Mouse (Mus musculus): ENCODE data around the gene Gm14190. TPM values are rescaled to one million over a fixed set of nuclear protein-coding genes. Genes with fewer than 3 reads are reported as not detected.
"Not testable (repeated sequence)": the region's sequence is repeated elsewhere in the genome, so short reads cannot be mapped to it uniquely, and the experiment has no call there.

The Gm14190 gene
- total and polyA plus RNA-seq, 2 experiments from 2014 or later = not detected

DNA sequence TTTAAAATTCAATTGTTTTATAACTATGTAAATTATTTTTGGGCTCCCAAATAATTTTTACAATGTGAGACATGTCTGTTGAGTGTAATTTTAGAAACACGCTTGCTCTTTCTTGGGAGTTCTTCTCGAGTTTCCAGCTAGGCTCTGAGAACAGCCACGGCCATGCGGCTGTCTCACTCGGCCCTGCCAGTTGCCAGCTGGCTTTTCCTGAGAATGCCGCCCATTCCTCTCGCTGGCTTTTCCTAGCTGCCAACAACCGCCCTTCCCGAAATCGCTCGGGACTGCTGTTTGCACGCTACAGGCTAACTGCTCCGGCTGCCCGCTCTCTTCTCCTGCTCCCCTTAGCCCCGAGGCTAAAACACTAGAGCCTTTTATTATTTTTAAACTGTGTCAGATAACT, 44.1 kb downstream of the Gm14190 start:
- Histone ChIP-seq H3K9me3 (replicated peaks; ENCODE audit: control insufficient read depth, low read length) (no peaks in the 10 kb centered on the region), H3K4me3 (ENCODE audit: low read depth, low read length) (no peak overlapping the region), H3K36me3 (replicated peaks; ENCODE audit: control insufficient read depth, insufficient read depth, low read length) (no peaks in the 10 kb centered on the region), H3K27ac (ENCODE audit: low read depth) (no peak overlapping the region), H3K27me3 (ENCODE audit: control insufficient read depth, insufficient read depth, low read length) (no peaks in the 10 kb centered on the region), H3K4me1 (ENCODE audit: control insufficient read depth, insufficient read depth) (no peaks in the 10 kb centered on the region), H3K9ac (replicated peaks; ENCODE audit: low read depth, low read length) (no peak overlapping the region), H3K4me2 (ENCODE audit: low read depth, low read length) (no peak overlapping the region)
- WGBS = 77% methylated on average over 15 of the region's 15 CpGs
- no peak for TF ChIP-seq CTCF (IDR thresholded peaks at IDR 0.05; ENCODE audit: low read depth)
- no peak for DNase-seq (ENCODE audit: low spot score)
- ATAC-seq (ENCODE audit: insufficient read depth, low read depth) = no peak

DNA sequence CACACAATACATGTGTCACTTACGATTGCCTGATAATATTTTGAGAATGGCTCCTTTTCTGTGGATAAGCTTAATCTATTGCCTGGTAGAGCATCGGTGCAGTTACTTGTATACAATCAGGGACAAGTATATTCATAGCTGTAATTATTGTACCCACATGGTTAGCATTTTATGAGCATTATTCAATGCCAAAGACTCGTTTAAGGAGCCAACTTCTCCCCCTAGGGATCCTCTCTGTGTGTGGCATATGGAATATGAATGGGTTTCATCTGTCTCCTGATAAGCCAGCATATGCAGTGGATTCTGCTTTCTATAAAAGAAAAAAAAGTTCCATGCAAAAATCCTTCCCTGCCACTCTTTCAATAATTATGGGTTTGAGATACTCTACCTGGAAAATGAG, 46.2 kb downstream of the Gm14190 start:
- H3K9ac ChIP-seq (replicated peaks; ENCODE audit: low read depth, low read length) = no peak overlapping the region
- no peak overlapping the region for H3K4me2 ChIP-seq (ENCODE audit: low read depth, low read length)
- no peaks in the 10 kb centered on the region for H3K9me3 ChIP-seq (replicated peaks; ENCODE audit: control insufficient read depth, low read length)
- 70% methylated on average over 3 of the region's 3 CpGs for WGBS
- no peak for TF ChIP-seq CTCF (IDR thresholded peaks at IDR 0.05; ENCODE audit: low read depth)
- no peak for TF ChIP-seq EP300 (IDR thresholded peaks at IDR 0.05; ENCODE audit: low read depth)
- H3K27ac ChIP-seq (ENCODE audit: low read depth) = no peak overlapping the region
- no peak for ATAC-seq (ENCODE audit: insufficient read depth, low read depth)
- no peaks in the 10 kb centered on the region for H3K36me3 ChIP-seq (replicated peaks; ENCODE audit: control insufficient read depth, insufficient read depth, low read length)
- H3K27me3 ChIP-seq (ENCODE audit: control insufficient read depth, insufficient read depth, low read length) = no peaks in the 10 kb centered on the region
- DNase-seq (ENCODE audit: low spot score) = no peak
- no peak overlapping the region for H3K4me3 ChIP-seq (ENCODE audit: low read depth, low read length)
- no peaks in the 10 kb centered on the region for H3K4me1 ChIP-seq (ENCODE audit: control insufficient read depth, insufficient read depth)

DNA sequence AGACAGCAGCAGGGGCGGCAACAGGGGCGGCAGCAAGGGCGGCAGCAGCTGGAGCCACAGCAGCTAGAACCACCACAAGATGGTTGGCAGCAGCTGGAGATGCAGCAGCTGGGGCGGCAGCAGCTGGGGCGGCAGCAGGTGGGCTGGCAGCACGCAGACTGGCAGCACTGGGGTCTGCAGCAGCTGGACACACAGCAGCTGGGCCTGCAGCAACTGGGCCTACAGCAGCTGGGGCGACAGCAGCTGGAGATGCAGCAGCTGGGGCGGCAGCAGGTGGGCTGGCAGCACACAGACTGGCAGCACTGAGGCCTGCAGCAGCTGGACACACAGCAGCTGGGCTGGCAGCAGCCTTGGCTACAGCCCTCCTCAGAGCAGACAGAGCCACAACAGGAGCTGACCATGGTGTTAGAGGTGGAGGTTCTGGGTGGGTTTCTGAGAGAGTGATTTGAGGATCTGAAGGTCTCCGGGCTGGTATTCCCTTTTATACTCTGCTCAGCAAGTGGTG, 46.9 kb downstream of the Gm14190 start, which contains the start of gene Krtap4-7:
TSS of gene Krtap4-7 (minus strand) at position 455 of the 505 bp plus-strand sequence.
- not testable (repeated sequence) for H3K27ac ChIP-seq (ENCODE audit: low read depth); H3K9ac ChIP-seq (replicated peaks; ENCODE audit: low read depth, low read length); H3K36me3 ChIP-seq (replicated peaks; ENCODE audit: control insufficient read depth, insufficient read depth, low read length); H3K4me2 ChIP-seq (ENCODE audit: low read depth, low read length); H3K9me3 ChIP-seq (replicated peaks; ENCODE audit: control insufficient read depth, low read length); H3K4me1 ChIP-seq (ENCODE audit: control insufficient read depth, insufficient read depth); ATAC-seq (ENCODE audit: insufficient read depth, low read depth); H3K27me3 ChIP-seq (ENCODE audit: control insufficient read depth, insufficient read depth, low read length); H3K4me3 ChIP-seq (ENCODE audit: low read depth, low read length); DNase-seq (ENCODE audit: low spot score)
- WGBS = 78% methylated on average over 9 of the region's 9 CpGs

DNA sequence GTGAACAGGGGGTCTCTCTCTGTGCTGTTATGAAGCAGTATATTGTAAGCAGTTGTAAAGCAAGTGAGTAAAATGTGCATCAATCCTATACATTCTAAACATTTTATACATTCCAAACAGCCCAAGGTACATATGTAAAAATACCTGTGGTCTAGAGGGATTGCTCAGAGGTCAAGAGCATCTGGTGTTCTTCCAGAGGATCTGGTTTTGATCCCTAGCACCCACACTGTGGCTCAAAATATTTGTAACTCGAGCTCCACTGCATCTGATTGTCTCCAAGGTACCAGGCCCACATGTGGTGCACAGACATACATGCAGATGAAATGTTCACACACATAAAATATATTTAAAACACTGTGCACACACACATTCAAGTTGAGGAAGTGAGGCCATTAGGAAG, 49.6 kb downstream of the Gm14190 start:
- TF ChIP-seq CTCF (IDR thresholded peaks at IDR 0.05; ENCODE audit: low read depth) (no peak), EP300 (IDR thresholded peaks at IDR 0.05; ENCODE audit: low read depth) (no peak)
- no peaks in the 10 kb centered on the region for H3K9me3 ChIP-seq (replicated peaks; ENCODE audit: control insufficient read depth, low read length)
- 13% methylated on average over 1 of the region's 1 CpGs for WGBS
- H3K4me2 ChIP-seq (ENCODE audit: low read depth, low read length) = no peak overlapping the region
- H3K4me3 ChIP-seq (ENCODE audit: low read depth, low read length) = no peak overlapping the region
- no peak overlapping the region for H3K9ac ChIP-seq (replicated peaks; ENCODE audit: low read depth, low read length)
- ATAC-seq (ENCODE audit: insufficient read depth, low read depth) = no peak
- DNase-seq (ENCODE audit: low spot score) = no peak
- no peaks in the 10 kb centered on the region for H3K4me1 ChIP-seq (ENCODE audit: control insufficient read depth, insufficient read depth)
- H3K27ac ChIP-seq (ENCODE audit: low read depth) = no peak overlapping the region
- H3K36me3 ChIP-seq (replicated peaks; ENCODE audit: control insufficient read depth, insufficient read depth, low read length) = no peaks in the 10 kb centered on the region
- no peaks in the 10 kb centered on the region for H3K27me3 ChIP-seq (ENCODE audit: control insufficient read depth, insufficient read depth, low read length)

Other genes starting within 250 kb of the Gm14190 start
Only the 30 nearest of the 39 such genes appear.
- not detected in 2 replicates for gene Krt40, start 147.6 kb downstream of the Gm14190 start, total RNA-seq (2014; rRNA removed; ENCODE audit: low replicate concordance)
- gene Krt40, start 147.6 kb downstream of the Gm14190 start, polyA plus RNA-seq (2015; fragmentation: Nextera tagmentation; extraction: Ambion mirVana) = not detected in 2 replicates
- not detected in 2 replicates for gene Krtap3-3, start 139.9 kb downstream of the Gm14190 start, total RNA-seq (2014; rRNA removed; ENCODE audit: low replicate concordance)
- not detected in 2 replicates for gene Krtap3-3, start 139.9 kb downstream of the Gm14190 start, polyA plus RNA-seq (2015; fragmentation: Nextera tagmentation; extraction: Ambion mirVana)
- gene Krtap3-2, start 133.9 kb downstream of the Gm14190 start, total RNA-seq (2014; rRNA removed; ENCODE audit: low replicate concordance) = not detected in 2 replicates
- gene Krtap3-2, start 133.9 kb downstream of the Gm14190 start, polyA plus RNA-seq (2015; fragmentation: Nextera tagmentation; extraction: Ambion mirVana) = not detected in 2 replicates
- not detected in 2 replicates for gene Gm11939, start 131.3 kb downstream of the Gm14190 start, total RNA-seq (2014; rRNA removed; ENCODE audit: low replicate concordance)
- not detected in 2 replicates for gene Gm11939, start 131.3 kb downstream of the Gm14190 start, polyA plus RNA-seq (2015; fragmentation: Nextera tagmentation; extraction: Ambion mirVana)
- not detected in 2 replicates for gene Krtap3-1, start 124.1 kb downstream of the Gm14190 start, total RNA-seq (2014; rRNA removed; ENCODE audit: low replicate concordance)
- gene Krtap3-1, start 124.1 kb downstream of the Gm14190 start, polyA plus RNA-seq (2015; fragmentation: Nextera tagmentation; extraction: Ambion mirVana) = not detected in 2 replicates
- not detected in 2 replicates for gene Krtap1-5, start 109.7 kb downstream of the Gm14190 start, total RNA-seq (2014; rRNA removed; ENCODE audit: low replicate concordance)
- gene Krtap1-5, start 109.7 kb downstream of the Gm14190 start, polyA plus RNA-seq (2015; fragmentation: Nextera tagmentation; extraction: Ambion mirVana) = not detected in 2 replicates
- gene Krtap1-4, start 107.1 kb downstream of the Gm14190 start, total RNA-seq (2014; rRNA removed; ENCODE audit: low replicate concordance) = not detected in 2 replicates
- not detected in 2 replicates for gene Krtap1-4, start 107.1 kb downstream of the Gm14190 start, polyA plus RNA-seq (2015; fragmentation: Nextera tagmentation; extraction: Ambion mirVana)
- not detected in 2 replicates for gene Krtap1-3, start 99.4 kb downstream of the Gm14190 start, total RNA-seq (2014; rRNA removed; ENCODE audit: low replicate concordance)
- gene Krtap1-3, start 99.4 kb downstream of the Gm14190 start, polyA plus RNA-seq (2015; fragmentation: Nextera tagmentation; extraction: Ambion mirVana) = not detected in 2 replicates
- gene Krtap9-3, start 92.6 kb downstream of the Gm14190 start, total RNA-seq (2014; rRNA removed; ENCODE audit: low replicate concordance) = not detected in 2 replicates
- not detected in 2 replicates for gene Krtap9-3, start 92.6 kb downstream of the Gm14190 start, polyA plus RNA-seq (2015; fragmentation: Nextera tagmentation; extraction: Ambion mirVana)
- gene Gm11938, start 87.4 kb downstream of the Gm14190 start, total RNA-seq (2014; rRNA removed; ENCODE audit: low replicate concordance) = not detected in 2 replicates
- not detected in 2 replicates for gene Gm11938, start 87.4 kb downstream of the Gm14190 start, polyA plus RNA-seq (2015; fragmentation: Nextera tagmentation; extraction: Ambion mirVana)
- gene Gm11937, start 80.6 kb downstream of the Gm14190 start, total RNA-seq (2014; rRNA removed; ENCODE audit: low replicate concordance) = not detected in 2 replicates
- not detected in 2 replicates for gene Gm11937, start 80.6 kb downstream of the Gm14190 start, polyA plus RNA-seq (2015; fragmentation: Nextera tagmentation; extraction: Ambion mirVana)
- not detected in 2 replicates for gene Krtap2-4, start 75.9 kb downstream of the Gm14190 start, total RNA-seq (2014; rRNA removed; ENCODE audit: low replicate concordance)
- gene Krtap2-4, start 75.9 kb downstream of the Gm14190 start, polyA plus RNA-seq (2015; fragmentation: Nextera tagmentation; extraction: Ambion mirVana) = not detected in 2 replicates
- not detected in 2 replicates for gene Gm11562, start 70.3 kb downstream of the Gm14190 start, total RNA-seq (2014; rRNA removed; ENCODE audit: low replicate concordance)
- not detected in 2 replicates for gene Gm11562, start 70.3 kb downstream of the Gm14190 start, polyA plus RNA-seq (2015; fragmentation: Nextera tagmentation; extraction: Ambion mirVana)
- not detected in 2 replicates for gene Krtap4-1, start 62.5 kb downstream of the Gm14190 start, total RNA-seq (2014; rRNA removed; ENCODE audit: low replicate concordance)
- gene Krtap4-1, start 62.5 kb downstream of the Gm14190 start, polyA plus RNA-seq (2015; fragmentation: Nextera tagmentation; extraction: Ambion mirVana) = not detected in 2 replicates
- gene Krtap4-2, start 55.7 kb downstream of the Gm14190 start, total RNA-seq (2014; rRNA removed; ENCODE audit: low replicate concordance) = not detected in 2 replicates
- not detected in 2 replicates for gene Krtap4-2, start 55.7 kb downstream of the Gm14190 start, polyA plus RNA-seq (2015; fragmentation: Nextera tagmentation; extraction: Ambion mirVana)
- not detected in 2 replicates for gene Krtap4-7, start 46.7 kb downstream of the Gm14190 start, total RNA-seq (2014; rRNA removed; ENCODE audit: low replicate concordance)
- gene Krtap4-7, start 46.7 kb downstream of the Gm14190 start, polyA plus RNA-seq (2015; fragmentation: Nextera tagmentation; extraction: Ambion mirVana) = not detected in 2 replicates
- not detected in 2 replicates for gene Gm11555, start 40.5 kb downstream of the Gm14190 start, total RNA-seq (2014; rRNA removed; ENCODE audit: low replicate concordance)
- gene Gm11555, start 40.5 kb downstream of the Gm14190 start, polyA plus RNA-seq (2015; fragmentation: Nextera tagmentation; extraction: Ambion mirVana) = not detected in 2 replicates
- gene Gm11563, start 31.8 kb downstream of the Gm14190 start, total RNA-seq (2014; rRNA removed; ENCODE audit: low replicate concordance) = not detected in 2 replicates
- not detected in 2 replicates for gene Gm11563, start 31.8 kb downstream of the Gm14190 start, polyA plus RNA-seq (2015; fragmentation: Nextera tagmentation; extraction: Ambion mirVana)
- not detected in 2 replicates for gene Krtap4-6, start 24.8 kb downstream of the Gm14190 start, total RNA-seq (2014; rRNA removed; ENCODE audit: low replicate concordance)
- not detected in 2 replicates for gene Krtap4-6, start 24.8 kb downstream of the Gm14190 start, polyA plus RNA-seq (2015; fragmentation: Nextera tagmentation; extraction: Ambion mirVana)
- not detected in 2 replicates for gene Gm14180, start 43.5 kb upstream of the Gm14190 start, total RNA-seq (2014; rRNA removed; ENCODE audit: low replicate concordance)
- not detected in 2 replicates for gene Gm14180, start 43.5 kb upstream of the Gm14190 start, polyA plus RNA-seq (2015; fragmentation: Nextera tagmentation; extraction: Ambion mirVana)
- not detected in 2 replicates for gene Gm11595, start 82.2 kb upstream of the Gm14190 start, total RNA-seq (2014; rRNA removed; ENCODE audit: low replicate concordance)
- gene Gm11595, start 82.2 kb upstream of the Gm14190 start, polyA plus RNA-seq (2015; fragmentation: Nextera tagmentation; extraction: Ambion mirVana) = not detected in 2 replicates
- not detected in 2 replicates for gene Krtap4-8, start 90.0 kb upstream of the Gm14190 start, total RNA-seq (2014; rRNA removed; ENCODE audit: low replicate concordance)
- gene Krtap4-8, start 90.0 kb upstream of the Gm14190 start, polyA plus RNA-seq (2015; fragmentation: Nextera tagmentation; extraction: Ambion mirVana) = not detected in 2 replicates
- not detected in 2 replicates for gene Krtap4-9, start 94.5 kb upstream of the Gm14190 start, total RNA-seq (2014; rRNA removed; ENCODE audit: low replicate concordance)
- not detected in 2 replicates for gene Krtap4-9, start 94.5 kb upstream of the Gm14190 start, polyA plus RNA-seq (2015; fragmentation: Nextera tagmentation; extraction: Ambion mirVana)
- gene Gm11596, start 102.7 kb upstream of the Gm14190 start, total RNA-seq (2014; rRNA removed; ENCODE audit: low replicate concordance) = not detected in 2 replicates
- not detected in 2 replicates for gene Gm11596, start 102.7 kb upstream of the Gm14190 start, polyA plus RNA-seq (2015; fragmentation: Nextera tagmentation; extraction: Ambion mirVana)
- not detected in 2 replicates for gene Gm11569, start 108.2 kb upstream of the Gm14190 start, total RNA-seq (2014; rRNA removed; ENCODE audit: low replicate concordance)
- gene Gm11569, start 108.2 kb upstream of the Gm14190 start, polyA plus RNA-seq (2015; fragmentation: Nextera tagmentation; extraction: Ambion mirVana) = not detected in 2 replicates
- gene Gm11554, start 113.7 kb upstream of the Gm14190 start, total RNA-seq (2014; rRNA removed; ENCODE audit: low replicate concordance) = not detected in 2 replicates
- not detected in 2 replicates for gene Gm11554, start 113.7 kb upstream of the Gm14190 start, polyA plus RNA-seq (2015; fragmentation: Nextera tagmentation; extraction: Ambion mirVana)
- gene Krtap4-13, start 119.2 kb upstream of the Gm14190 start, total RNA-seq (2014; rRNA removed; ENCODE audit: low replicate concordance) = not detected in 2 replicates
- gene Krtap4-13, start 119.2 kb upstream of the Gm14190 start, polyA plus RNA-seq (2015; fragmentation: Nextera tagmentation; extraction: Ambion mirVana) = not detected in 2 replicates
- not detected in 2 replicates for gene Gm11564, start 124.9 kb upstream of the Gm14190 start, total RNA-seq (2014; rRNA removed; ENCODE audit: low replicate concordance)
- not detected in 2 replicates for gene Gm11564, start 124.9 kb upstream of the Gm14190 start, polyA plus RNA-seq (2015; fragmentation: Nextera tagmentation; extraction: Ambion mirVana)
- not detected in 2 replicates for gene 2300003K06Rik, start 147.3 kb upstream of the Gm14190 start, total RNA-seq (2014; rRNA removed; ENCODE audit: low replicate concordance)
- gene 2300003K06Rik, start 147.3 kb upstream of the Gm14190 start, polyA plus RNA-seq (2015; fragmentation: Nextera tagmentation; extraction: Ambion mirVana) = not detected in 2 replicates
- not detected in 2 replicates for gene Krtap4-16, start 160.9 kb upstream of the Gm14190 start, total RNA-seq (2014; rRNA removed; ENCODE audit: low replicate concordance)
- not detected in 2 replicates for gene Krtap4-16, start 160.9 kb upstream of the Gm14190 start, polyA plus RNA-seq (2015; fragmentation: Nextera tagmentation; extraction: Ambion mirVana)